Mouse (Mus musculus) adrenal gland, adult 2 months (tissue): ENCODE measurements around the gene Mrps10. TPM values are rescaled to one million over a fixed set of nuclear protein-coding genes. Genes with fewer than 3 reads are reported as not detected.
"Not testable (repeated sequence)": the region's sequence is repeated elsewhere in the genome, so short reads cannot be mapped to it uniquely, and the experiment has no call there.

ENCODE experiments used
- DNase-seq: peaks from one replicate; pipeline ENCODE4 v3.0.0; 2021
- long read RNA-seq: library from polyadenylated mRNA; stranded (forward); transcript quantifications from one replicate; pipeline ENCODE4 v2.0.0, GENCODE M21; 2021
- polyA plus RNA-seq: library from polyadenylated mRNA; depleted of rRNA; stranded (reverse); fragments of >200 nt; gene quantifications from 2 replicates; pipeline ENCODE4 v1.2.3, GENCODE M21; 2012; rRNA removed
- total RNA-seq, 2 experiments: library from RNA; stranded (reverse); gene quantifications; 2 replicates each; pipeline ENCODE4 v1.2.3; 2021

Mrps10 gene
- total RNA-seq: 10 to 100 TPM; 40.8 to 50.0 TPM
- polyA plus RNA-seq: 19.4 and 28.3 TPM in 2 replicates
- long read RNA-seq, transcript Mrps10-204 (7 exons, 1,017 nt): major isoform, 24 of 53 reads
- long read RNA-seq, transcript Mrps10-203 (7 exons, 1,018 nt): minor isoform, 23 of 53 reads
- long read RNA-seq, partial matches to known transcripts: 1 of 53 reads
- long read RNA-seq, other reads (novel, unspliced or antisense): 5 of 53 reads

DNA sequence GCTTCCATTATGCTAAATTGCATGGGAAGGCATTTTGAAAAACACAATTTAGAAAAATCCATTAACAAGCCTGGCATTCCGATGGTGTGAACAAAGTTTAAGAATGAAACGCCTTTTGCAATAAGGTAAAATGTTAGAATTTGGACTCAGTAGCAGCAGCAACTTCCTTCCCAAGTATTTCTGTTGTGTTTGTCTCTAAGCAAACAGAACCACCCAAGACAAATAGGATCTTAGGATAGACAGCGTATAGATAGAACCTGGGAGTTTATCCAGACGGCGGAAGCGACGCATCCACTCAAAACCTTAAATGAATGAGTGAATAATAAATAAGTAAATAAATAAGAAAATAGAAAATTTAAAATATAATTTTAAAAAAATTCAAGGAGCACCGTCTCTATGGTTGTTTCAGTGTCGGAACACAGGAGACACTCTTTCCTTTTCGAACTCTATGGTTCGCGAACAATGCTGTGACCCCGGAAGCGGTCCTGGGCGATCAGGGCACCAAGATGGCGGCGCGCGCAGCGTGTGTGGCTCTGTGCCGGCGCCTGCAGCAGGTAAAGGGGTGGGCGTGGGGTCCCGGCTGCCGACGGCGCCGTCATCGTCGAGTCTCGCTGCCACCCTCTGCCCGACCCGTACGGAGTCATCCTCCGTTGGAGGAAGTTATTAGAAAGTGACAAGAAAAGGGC is at the start of gene Mrps10:
Gene Mrps10 (plus strand): TSS at position 487 of the 686 bp plus-strand sequence.
- DNase-seq: peak; percentile 89

DNA sequence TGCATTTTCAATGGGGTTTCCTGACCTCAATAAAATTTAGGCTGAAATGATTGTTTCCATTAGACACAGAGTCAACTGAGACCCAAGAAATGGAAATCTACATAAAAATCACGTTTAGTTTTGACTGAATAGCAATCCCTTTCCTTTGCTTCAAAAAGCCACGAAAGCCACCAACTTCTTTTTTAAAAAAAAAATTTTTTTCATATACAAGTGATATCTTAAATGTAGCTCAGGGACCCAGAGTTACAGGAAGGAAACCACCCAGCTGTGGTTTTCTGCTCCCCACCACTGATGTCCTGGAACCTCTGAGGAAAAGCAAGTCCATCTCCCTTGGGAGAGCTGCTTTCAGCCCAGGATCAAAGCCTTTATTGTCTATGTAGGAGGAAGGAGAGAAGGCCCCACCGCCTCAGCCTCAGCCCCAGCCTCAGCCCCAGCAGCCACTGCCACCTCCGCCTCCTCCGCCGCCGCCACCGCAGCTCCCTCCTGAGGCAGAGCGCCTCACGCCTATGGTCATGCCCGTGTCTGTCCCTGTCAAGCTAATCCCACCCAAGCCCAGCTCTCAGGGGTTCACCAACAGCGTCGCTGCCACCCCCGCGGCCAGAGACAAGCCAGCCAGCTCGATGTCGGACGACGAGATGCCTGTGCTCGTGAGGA is 49.6 kb upstream of the Mrps10 start:
- no peak for DNase-seq

DNA sequence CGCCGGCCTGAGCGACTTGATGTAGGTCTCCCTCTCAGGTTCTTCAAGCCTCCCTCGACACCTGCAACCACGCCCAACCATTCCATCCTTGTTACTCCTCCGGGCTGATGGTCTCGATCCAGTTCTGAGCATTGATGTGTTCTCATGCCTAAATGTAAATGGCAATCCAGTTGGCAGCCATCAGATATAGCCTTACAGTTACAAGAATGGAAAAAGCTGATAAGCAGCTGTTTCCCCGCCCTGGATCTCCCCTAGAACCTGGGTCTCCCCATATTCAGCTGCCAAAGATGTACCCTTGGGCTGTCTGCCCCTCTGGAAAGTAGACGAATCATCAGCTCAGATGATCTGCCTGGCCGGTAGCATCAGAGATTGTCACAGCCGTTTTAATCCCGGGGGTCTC is 48.9 kb upstream of the Mrps10 start:
- DNase-seq: no peak

DNA sequence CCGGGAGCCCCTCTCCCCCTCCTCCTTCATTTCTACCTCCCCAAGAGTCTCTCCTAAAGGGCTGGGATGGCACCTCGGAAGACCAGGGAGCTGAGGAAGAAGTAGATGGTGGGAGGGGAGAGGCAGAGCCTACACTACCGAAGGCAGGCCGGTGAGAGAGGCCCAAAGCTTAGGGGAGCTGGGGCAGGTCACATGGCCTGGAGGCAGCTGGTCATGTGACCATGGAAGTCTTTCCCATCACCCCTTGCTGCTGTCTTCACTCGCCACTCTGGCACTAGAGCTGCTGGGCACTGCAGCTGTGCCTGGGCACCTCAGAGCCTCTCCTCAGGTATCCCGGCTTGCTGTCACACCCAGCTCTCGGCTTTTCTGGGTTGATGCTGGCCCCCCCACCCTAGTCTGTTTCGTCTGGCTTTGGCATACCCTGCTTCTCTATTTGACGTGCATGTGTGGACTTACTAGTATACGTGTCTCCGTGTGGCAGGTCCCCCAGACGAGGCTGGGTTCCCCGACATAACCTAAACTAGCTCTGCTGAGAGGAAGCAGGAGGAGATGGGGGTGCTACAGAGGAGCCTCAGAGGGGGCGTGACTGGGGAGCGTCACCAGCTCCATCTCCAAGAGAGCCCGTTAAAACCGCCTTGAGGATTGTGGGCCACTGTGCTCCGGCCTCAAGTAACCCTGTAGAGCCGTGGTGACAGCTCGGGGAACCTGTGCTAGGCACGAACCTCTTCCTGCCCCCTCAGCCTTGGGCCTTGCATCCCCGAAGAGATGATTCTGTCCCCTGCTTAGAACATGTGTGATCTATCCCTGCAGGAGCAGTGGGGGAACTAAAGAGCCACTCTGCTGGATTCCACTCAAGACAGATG is 46.3 kb upstream of the Mrps10 start:
- DNase-seq: no peak

DNA sequence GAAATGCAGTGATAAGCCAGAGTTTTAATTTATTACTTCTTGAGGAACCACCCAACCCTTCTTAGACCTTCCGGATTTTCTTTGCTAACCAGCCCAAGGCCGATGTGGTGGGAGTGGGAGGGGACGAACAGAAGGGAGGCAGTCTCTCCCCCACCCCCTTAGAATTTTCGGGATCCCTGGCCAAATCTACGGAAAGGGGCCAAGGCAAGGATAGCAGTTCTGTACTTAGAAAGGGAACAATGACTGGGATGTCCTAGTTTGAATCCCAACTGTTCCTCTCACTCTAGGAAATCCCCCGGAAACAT is 45.7 kb upstream of the Mrps10 start:
- DNase-seq: no peak

DNA sequence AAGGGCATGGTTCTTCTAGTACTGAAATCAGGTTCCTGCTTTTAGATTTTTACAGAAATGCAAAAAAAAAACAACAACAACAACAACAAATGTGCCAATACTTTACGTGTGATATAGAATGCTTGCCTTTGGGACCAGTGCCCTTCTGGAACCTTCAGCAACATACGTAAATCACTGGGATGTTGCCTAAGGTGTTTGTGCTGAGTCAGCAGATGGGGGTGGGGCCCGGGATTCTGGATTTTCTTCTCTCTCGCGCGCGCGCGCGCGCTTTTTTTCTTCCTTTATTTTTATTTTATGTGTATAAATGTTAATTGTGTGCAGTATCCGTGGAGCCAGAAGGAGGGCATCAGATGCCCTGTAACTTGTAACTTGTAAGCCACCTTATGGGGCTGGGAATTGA is 41.1 kb upstream of the Mrps10 start:
- DNase-seq: no peak

DNA sequence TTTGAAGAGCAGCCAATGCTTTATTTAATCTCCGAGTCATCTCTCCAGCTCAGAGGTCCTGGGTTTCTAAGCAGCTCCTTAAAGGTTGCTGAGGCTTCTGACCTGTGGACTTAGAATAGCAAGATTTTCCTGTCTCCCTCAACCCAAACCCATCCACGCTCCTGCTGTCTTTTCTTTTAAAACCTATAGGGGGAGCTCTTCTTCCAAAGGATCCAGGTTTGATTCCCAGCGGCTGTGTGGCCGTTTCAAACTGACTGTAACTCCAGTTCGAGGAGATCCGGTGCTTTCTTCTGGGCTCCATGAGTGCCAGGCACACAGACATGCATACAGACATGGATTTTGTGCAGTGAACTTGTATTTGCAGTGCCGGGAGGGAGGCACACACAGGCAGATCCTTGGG is 40.7 kb upstream of the Mrps10 start:
- DNase-seq: no peak

DNA sequence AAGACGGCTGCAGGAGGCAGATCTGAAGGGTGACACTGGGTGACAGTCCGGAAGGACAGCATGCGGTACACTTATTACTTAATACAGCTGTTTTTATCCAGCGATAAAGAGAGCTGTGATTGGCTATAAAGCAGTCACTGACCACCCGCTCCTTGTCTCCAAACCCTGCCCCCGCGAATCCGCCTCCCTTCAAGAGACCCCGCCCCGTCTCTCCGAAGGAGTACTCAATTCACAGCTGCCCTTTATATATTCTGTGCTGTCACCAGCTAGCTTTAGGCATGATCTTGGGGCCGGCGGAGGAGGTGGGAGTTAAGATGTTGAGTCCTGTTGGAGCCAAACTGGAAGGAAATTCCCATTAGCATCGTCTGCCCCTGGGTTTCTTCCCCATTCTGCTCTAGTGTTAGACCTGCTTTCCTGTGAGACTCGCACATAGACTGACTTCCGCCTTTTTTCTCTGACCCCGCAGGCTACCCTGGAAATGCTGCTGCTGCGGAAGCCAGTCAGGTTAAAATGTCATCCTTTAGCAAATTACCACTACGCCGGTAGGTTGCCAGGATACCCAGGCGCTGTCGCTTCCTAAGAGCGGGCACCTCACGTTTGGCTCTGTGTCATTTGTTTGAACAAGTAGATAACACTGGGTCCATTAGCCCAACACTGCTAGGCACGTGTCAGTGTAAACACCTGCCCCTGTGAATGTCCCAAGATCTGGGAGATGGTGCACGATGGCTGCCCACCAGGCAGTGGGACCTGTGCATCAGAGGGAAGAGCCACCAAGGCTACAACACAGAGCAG is 39.9 kb upstream of the Mrps10 start:
- no peak for DNase-seq

DNA sequence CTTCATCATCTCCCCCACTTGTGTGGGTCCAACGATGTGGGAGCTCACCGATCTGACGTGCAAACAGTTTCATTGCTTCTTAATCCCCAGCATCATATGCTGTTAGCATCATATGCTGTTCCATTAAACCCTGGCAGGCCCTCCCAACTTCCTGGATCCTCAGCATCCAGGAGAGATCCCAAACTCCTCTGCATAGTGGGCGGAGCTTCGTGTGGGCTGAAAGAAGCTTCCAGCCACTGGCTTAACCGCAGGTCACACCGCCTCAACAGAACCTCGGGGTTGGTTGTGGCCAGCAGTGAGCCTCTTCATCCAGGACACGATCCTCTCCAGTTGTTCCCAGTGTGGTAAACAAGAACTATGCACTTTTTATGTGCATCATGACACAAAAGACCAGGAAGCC is 38.1 kb upstream of the Mrps10 start:
- no peak for DNase-seq

DNA sequence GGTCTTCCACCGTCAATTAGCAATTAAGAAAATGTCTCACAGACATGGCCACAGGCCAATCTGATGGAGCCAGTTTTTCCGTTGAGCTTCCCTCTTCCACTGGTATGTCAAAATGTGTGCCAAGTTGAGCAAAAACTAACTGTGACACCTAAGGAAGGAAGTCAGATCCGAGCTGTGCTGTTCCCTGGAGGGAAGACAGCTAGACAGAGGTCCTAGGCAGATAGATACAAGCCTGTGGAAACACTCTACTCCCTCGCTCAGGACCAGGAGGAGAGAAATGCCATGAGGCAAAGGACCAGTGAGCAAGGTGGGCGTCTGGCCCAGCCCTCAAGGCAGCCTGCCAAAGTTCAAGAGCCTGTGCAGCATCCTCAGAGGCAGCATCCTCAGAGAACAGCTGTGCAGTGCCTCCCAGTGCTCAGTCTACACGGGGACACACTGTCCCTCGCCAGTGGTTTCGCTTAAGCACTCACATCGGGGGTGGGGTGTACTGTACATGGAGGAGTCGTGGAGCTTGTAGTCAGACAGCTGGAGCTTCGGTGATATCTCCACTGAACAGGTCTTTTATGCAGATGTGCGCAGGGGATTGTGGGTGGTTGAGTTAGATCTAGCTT is 36.6 kb upstream of the Mrps10 start:
- no peak for DNase-seq

DNA sequence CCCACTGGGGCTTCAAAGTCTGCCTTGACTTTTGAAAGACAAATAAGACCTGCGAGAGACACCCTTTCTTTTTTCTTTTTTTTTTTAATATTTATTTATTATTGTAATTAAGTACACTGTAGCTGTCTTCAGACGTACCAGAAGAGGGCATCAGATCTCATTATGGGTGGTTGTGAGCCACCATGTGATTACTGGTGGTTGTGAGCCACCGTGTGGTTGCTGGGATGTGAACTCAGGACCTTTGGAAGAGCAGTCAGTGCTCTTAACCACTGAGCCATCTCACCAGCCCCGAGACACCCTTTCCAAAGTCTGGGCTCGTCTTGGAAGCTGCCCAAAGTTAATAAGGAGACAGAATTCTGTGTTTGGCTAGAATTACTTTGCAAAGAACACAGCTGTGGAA is 36.0 kb upstream of the Mrps10 start:
- not testable (repeated sequence) for DNase-seq

DNA sequence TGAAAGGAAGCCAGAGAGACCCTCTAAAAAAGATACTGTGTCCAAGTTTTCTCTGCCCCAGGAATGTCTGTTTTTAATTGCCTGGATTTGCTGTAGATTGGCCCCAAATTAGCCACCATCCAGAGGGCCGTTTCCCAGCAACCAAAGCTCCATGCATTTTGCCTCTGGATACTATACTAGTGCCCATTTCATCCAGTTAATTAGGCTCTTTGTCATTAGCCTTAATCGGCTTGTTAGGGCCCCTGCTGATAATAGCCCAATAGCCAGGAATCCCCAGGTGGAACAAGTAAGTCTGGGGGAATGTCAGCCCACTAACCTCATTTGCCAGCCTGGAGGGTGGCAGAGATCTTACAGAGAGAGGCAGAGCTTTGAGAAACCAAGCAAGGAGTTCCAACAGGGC is 35.3 kb upstream of the Mrps10 start:
- DNase-seq: no peak

DNA sequence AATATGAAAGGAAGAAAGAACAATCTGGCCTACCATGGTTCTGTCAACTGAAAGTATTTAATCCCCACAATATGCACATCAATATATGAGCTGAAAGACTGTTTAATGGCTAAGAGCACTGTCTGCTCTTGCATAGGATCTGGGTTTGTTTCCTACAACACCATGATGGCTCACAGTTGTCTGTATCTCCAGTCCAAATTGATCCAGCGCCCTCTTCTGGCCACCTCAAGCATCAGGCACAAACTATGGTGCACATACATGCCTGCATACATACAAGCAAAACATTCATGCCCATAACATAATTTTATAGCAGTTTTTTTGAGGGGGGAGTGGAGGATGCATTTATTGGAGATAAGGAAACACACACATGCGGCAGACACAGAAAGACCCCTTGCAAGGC is 25.6 kb upstream of the Mrps10 start:
- DNase-seq: no peak

DNA sequence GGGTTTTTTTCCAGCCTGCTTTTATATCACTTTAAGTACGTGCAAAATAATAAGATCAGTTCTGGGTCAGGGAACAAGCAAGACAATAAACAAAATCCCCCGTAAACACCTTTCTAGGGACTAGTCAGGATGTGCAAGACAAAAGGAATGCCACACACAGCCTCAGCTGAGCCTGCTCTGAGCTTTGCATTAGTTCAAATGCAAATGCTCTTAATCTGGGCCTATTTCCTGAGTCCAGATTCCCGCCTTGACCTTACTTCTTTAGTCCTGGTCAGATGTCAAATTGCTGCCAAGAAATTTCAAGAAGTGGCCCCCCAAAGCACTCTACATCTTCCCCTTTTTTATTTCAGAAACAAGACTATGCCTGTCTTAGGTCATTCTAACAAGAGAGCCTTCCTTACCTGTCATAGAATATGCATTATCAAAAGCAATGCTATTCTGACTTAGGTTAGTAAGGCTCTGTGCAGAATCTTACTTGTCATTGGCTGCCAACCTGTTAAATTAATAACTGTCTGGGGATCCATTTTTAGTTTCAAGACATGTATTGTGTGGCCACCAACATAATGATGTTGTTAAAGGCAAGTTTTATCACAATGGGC is 18.9 kb upstream of the Mrps10 start:
- no peak for DNase-seq

DNA sequence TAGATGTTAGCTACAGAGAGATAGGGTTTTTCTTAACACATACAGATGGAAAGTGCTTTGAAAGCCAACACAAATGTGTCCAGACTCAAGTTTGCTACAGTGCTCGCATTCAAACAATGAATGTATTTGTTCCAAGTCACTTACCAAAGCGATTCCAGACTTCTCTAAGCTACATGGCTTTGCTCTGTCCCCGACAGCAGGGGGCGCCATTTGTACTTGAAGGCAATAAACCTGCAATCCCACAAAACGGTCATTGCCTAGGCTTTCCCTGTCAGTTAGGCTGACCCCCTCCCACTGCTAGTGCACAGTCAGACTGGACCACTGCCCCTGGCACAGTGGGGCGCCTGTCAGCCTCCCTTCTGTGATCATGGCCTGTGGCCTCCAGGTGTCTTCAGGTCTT is 8.7 kb upstream of the Mrps10 start:
- peak; percentile 59 for DNase-seq

DNA sequence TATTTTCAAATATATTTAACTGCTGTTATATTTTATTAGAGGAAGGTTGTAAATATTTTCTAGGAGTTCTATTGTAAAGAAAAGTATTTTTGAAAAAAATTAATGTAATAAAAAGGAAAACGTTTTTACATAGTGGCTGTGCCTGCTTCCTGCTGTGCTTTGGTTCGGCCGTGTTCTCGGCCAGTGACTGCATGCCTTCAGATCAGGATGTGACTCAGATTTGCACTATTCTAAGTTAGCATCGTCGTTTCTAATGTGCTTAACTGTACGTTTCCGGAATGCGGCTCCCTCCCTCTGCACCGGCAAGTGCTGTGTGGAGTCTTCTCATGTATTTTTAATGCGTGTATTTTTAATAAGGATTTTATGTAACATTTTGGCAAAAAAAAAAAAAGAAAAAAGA is 7.3 kb upstream of the Mrps10 start:
- no peak for DNase-seq

DNA sequence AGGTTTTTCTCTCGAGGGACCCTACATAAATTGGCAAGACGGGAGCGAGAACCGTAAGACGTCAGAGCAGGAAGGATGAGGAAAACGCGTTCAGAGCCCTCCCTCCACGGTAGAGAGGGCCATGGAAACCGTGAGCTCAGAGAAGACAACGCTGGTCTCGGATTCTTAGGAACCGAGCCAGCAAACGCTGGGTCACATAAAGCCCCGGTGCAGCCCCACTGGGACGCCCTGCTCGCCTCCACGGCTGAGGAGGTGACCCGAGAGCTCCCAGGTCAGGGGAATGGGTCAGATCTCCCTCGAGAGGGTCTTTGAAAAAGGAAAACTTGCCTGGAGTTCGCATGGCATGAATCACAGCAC is 378 bp downstream of the Mrps10 start:
- no peak for DNase-seq

DNA sequence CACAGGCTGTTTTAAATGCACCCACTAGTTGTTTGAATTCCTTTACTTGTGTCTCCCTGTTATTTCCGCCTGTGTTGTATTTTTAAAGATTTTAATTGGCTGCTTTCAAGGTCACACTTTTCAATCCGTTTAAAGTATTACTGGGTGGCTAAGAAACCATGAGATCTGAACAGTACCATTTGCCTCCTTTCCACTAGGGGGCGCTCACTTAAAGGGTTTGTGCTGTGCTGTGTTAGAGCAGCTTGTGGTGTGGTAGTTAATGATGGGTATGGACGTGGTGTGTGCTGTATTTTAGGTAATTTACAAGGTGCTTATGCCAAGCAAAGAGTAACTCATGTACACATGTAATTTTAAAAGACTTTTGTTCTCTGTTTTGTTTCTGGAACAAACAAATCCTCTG is 2.8 kb downstream of the Mrps10 start:
- DNase-seq: peak; percentile 67

DNA sequence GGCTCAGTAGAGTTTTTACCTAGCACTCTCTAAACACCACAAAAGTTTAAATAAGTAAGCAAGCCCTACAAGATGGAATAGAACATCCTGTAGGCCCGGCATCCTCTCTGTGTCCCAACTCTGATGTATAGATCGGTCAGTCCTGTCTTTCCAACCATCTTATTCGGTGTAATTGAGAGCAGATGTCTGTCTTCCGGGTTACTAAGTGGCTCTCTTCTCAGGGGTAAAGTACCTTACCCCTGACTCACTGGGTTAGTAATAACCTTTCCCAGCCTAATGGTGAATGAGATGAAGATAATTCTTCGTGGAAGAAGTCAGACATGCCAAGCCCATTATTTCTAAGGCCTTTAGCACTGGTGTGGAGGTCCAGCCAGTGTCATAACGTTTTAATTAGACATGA is 5.3 kb downstream of the Mrps10 start:
- no peak for DNase-seq

DNA sequence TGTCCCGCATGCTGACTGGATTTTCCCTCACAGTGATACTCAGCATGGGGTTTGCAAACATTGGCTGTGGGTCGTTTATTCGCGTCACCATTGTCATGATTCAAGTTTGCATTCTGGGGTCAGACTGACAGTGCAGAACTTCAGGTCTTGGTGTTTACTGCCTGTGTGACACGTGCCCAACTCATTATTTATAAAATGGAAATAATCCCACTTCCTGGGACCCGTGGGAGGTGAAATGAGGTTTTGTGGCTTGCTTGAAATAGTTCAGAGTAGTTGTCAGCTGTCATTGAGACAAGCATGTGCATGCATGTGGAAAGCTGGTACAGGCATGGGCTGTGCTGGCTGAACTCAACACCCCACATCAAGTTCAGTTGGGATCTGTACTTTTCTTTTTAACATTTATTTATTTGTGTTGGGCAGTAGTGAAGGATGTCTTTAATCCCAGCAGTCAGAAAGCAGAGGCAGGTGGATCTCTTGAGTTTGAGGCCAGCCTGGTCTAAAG is 8.1 kb downstream of the Mrps10 start:
- no peak for DNase-seq

DNA sequence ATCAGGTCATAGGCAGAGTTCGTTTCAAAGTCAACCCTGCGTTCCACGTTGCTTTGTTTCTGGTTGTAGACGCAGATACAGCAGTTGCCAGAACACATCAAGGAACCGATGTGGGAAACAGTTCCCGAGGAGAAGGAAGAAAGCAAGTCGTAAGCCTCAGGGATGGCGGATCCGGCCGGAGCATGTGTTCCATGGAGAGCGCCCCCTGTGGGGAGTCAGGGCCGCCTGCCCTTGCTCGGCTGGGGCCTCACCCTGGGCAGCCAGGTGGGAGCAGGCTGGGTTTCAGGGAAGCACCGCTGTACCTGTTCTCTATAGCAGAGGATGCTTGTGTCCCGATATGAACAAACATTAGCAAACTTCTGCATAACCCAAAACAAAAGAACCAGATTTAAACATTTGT is 9.4 kb downstream of the Mrps10 start:
- no peak for DNase-seq
